Comparison of ENCODE assay signal across 1 mouse cellular context in genomic region chr10:81036988-81037580, GRCm38 (mm10).
TF ChIP-seq lines count a peak whose summit lies in the region.

Gene Slc39a3 (minus strand): TSS chr10:81037426.

TF ChIP-seq in CH12.LX, 34 proteins besides CTCF, POLR2A, EP300 and RAD21 (continued from another document):
- peak; percentile 38; the same call in 1 of the 2 replicates for TF ChIP-seq MEF2A (IDR thresholded peaks at IDR 0.05; ENCODE audit: borderline replicate concordance, low read depth, low read length)
- TF ChIP-seq BHLHE40 (IDR thresholded peaks at IDR 0.05; ENCODE audit: low read depth, low read length) = peak; percentile 28; the same call in 1 of the 2 replicates
- TF ChIP-seq RCOR1 (conservative IDR thresholded peaks at IDR 0.05; ENCODE audit: low read depth, low read length) = no peak
- TF ChIP-seq IRF4 (IDR thresholded peaks at IDR 0.05; ENCODE audit: low read depth, low read length) = peak; percentile 64; the same call in 1 of the 2 replicates
- TF ChIP-seq MAFK (IDR thresholded peaks at IDR 0.05; ENCODE audit: insufficient replicate concordance, low read length) = no peak
- no peak for TF ChIP-seq ZC3H11A (IDR thresholded peaks at IDR 0.05; ENCODE audit: low read depth, low read length)
- TF ChIP-seq MAZ (IDR thresholded peaks at IDR 0.05; ENCODE audit: low read depth, low read length) = peak; percentile 83
- TF ChIP-seq USF2 (conservative IDR thresholded peaks at IDR 0.05; ENCODE audit: low read depth, low read length) = no peak
- no peak for TF ChIP-seq ZMIZ1 (IDR thresholded peaks at IDR 0.05; ENCODE audit: low read depth, low read length)
- TF ChIP-seq E2F4 (IDR thresholded peaks at IDR 0.05; ENCODE audit: insufficient replicate concordance, low read depth, low read length) = no peak
- peak; percentile 8; the same call in 1 of the 2 replicates for TF ChIP-seq SMC3 (IDR thresholded peaks at IDR 0.05; ENCODE audit: low read depth, low read length)
- peak; percentile 99 for TF ChIP-seq SIN3A (IDR thresholded peaks at IDR 0.05; ENCODE audit: low read length)
